Mouse (Mus musculus) ES-E14 (cell line): ENCODE measurements around the gene Galnt14. TPM values are rescaled to one million over a fixed set of nuclear protein-coding genes. Genes with fewer than 3 reads are reported as not detected.

Experiments used
- DNase-seq: peaks from one replicate; pipeline ENCODE4 v3.0.0-alpha.2; 2013; ENCODE audit warnings: low read depth, low spot score
- H3K27ac ChIP-seq: 2 replicates; pipeline ENCODE4 v1.5.1; 2012; ENCODE audit warnings: low read depth, mild to moderate bottlenecking, low read length, moderate library complexity, mixed read lengths; ENCODE audit not compliant: poor library complexity, insufficient read depth, severe bottlenecking
- H3K36me3 ChIP-seq: 2 replicates; pipeline ENCODE4 v1.6.1; 2012; ENCODE audit warnings: mild to moderate bottlenecking, low read length, moderate library complexity, mixed read lengths; ENCODE audit not compliant: control insufficient read depth, poor library complexity, insufficient read depth, severe bottlenecking
- H3K4me1 ChIP-seq, 2 experiments: fragments of 150-350 bp in 1 of 2; sonication (generic) in 1 of 2; 2 replicates each; pipeline ENCODE4 v1.6.1; 2012; ENCODE audit warnings: low read length in 2 of 2, mild to moderate bottlenecking in 1 of 2, mixed read lengths in 1 of 2; ENCODE audit not compliant: control insufficient read depth in 2 of 2, insufficient read depth in 2 of 2, poor library complexity in 1 of 2
- H3K4me3 ChIP-seq, 2 experiments: fragments of 150-350 bp in 1 of 2; sonication (generic) in 1 of 2; 2 replicates each; pipeline ENCODE4 v1.5.1; 2012; ENCODE audit warnings: low read length in 2 of 2, low read depth in 1 of 2, mild to moderate bottlenecking in 1 of 2, mixed read lengths in 1 of 2; ENCODE audit not compliant: insufficient read depth in 1 of 2, poor library complexity in 1 of 2, severe bottlenecking in 1 of 2
- H3K9ac ChIP-seq: 2 replicates; pipeline ENCODE4 v1.6.1; 2012; ENCODE audit warnings: low read depth, mild to moderate bottlenecking, low read length, mixed read lengths; ENCODE audit not compliant: poor library complexity, insufficient read depth, severe bottlenecking
- H3K9me3 ChIP-seq: fragments of 150-350 bp; sonication (generic); 2 replicates; pipeline ENCODE4 v1.6.1; 2012; ENCODE audit warnings: low read depth, mild to moderate bottlenecking, low read length; ENCODE audit not compliant: control insufficient read depth, insufficient read depth
- CHD2 ChIP-seq: IDR thresholded peaks from 2 replicates; pipeline ENCODE4 v1.6.1; 2014; ENCODE audit warnings: mild to moderate bottlenecking, low read depth, low read length, inconsistent platforms
- HCFC1 ChIP-seq: IDR thresholded peaks from 2 replicates; pipeline ENCODE4 v1.6.1; 2012; ENCODE audit warnings: low read length, inconsistent platforms, borderline replicate concordance; ENCODE audit not compliant: insufficient read depth
- MAFK ChIP-seq: IDR thresholded peaks from 2 replicates; pipeline ENCODE4 v1.6.1; 2014; ENCODE audit warnings: mild to moderate bottlenecking, low read depth, low read length, inconsistent platforms; ENCODE audit not compliant: insufficient read depth
- ZC3H11A ChIP-seq: IDR thresholded peaks from 2 replicates; pipeline ENCODE4 v1.6.1; 2012; ENCODE audit warnings: low read depth, mild to moderate bottlenecking, inconsistent platforms, low read length, borderline replicate concordance
- ZNF384 ChIP-seq: IDR thresholded peaks from 2 replicates; pipeline ENCODE4 v1.6.1; 2012; ENCODE audit warnings: low read depth, low read length, inconsistent platforms
- in situ Hi-C, 2 experiments: fragments of 600-800 bp; cut with MboI; formaldehyde crosslinking; loops; one replicate each; pipeline ENCODE4 v1.15.1; 2025; ENCODE audit warnings: low sequenced_read_pairs in 2 of 2, inconsistent platforms in 1 of 2; ENCODE audit not compliant: unreplicated experiment in 2 of 2
- total RNA-seq: library from RNA; depleted of rRNA; stranded (reverse); fragments of 300-350 nt; gene quantifications from 2 replicates; pipeline ENCODE4 v1.2.3, GENCODE M21; 2012

Galnt14 gene
- total RNA-seq, 1 experiment = 4.6 TPM

DNA sequence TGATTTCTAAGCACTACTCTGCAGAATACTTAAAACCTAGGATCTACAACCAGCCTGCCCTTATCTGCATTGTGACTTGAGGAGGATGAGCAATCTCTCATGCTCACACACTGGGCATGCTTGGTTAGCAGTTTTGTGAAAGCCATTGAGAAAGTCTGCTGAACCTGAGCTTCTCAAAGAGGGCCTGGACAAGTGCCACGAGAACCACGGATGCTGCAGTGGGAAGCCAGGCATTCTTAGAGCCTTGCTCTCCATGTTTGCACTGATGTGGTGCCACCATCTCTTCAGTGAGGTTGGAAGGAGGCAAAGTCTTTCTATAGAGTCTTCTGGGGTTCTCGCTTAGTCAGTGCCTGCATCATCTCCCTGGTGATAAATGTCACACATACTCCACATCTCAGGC, 194.7 kb downstream of the Galnt14 start:
- Histone ChIP-seq H3K27ac (no peak overlapping the region), H3K9me3 (no peaks in the 10 kb centered on the region), H3K4me3 (no peak overlapping the region), H3K4me1 (0 out of 4 replicates have a peak, but pooled peaks cover 0 to 2% of the 10 kb centered on the region in 2 experiments), H3K36me3 (no peaks in the 10 kb centered on the region), H3K9ac (no peak overlapping the region)
- in situ Hi-C loops = no loop called here
- no peak for DNase-seq
- no peak for TF ChIP-seq ZC3H11A

DNA sequence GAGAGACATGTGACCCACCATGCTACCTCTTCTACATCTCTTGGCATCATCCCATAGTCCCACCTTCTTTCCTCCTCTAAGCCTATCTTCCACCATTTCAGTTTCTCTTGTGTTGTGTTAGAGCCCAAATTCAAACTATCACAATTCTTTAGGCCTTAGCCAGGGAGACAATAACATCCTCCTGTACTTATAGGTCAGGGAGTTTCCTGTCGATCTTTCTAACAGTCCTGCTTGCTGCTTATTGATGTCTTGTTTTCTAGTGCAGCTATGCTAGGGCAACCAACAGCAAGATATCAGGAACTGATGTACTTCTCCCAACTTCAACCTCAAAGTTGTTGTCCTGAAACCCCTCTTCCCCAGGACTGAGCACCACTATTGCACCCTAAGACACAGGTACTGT, 195.4 kb downstream of the Galnt14 start:
- no peak for DNase-seq
- in situ Hi-C loops = no loop called here
- Histone ChIP-seq H3K9me3 (no peaks in the 10 kb centered on the region), H3K27ac (no peak overlapping the region), H3K36me3 (no peaks in the 10 kb centered on the region), H3K9ac (no peak overlapping the region), H3K4me1 (0 out of 4 replicates have a peak, but pooled peaks cover 0 to 2% of the 10 kb centered on the region in 2 experiments), H3K4me3 (no peak overlapping the region)
- TF ChIP-seq HCFC1 (no peak), MAFK (no peak), ZNF384 (no peak), CHD2 (no peak), ZC3H11A (no peak)

- no peaks in the 10 kb centered on the region for H3K9me3 ChIP-seq
- 0 out of 4 replicates have a peak, but pooled peaks cover 0 to 2% of the 10 kb centered on the region in 2 experiments for H3K4me1 ChIP-seq
- no peak overlapping the region for H3K27ac ChIP-seq
- no peak for DNase-seq
- H3K9ac ChIP-seq = no peak overlapping the region
- no peak overlapping the region for H3K4me3 ChIP-seq
- no peaks in the 10 kb centered on the region for H3K36me3 ChIP-seq
- in situ Hi-C loops = no loop called here
- TF ChIP-seq CHD2 (no peak), ZNF384 (no peak), MAFK (no peak), ZC3H11A (no peak), HCFC1 (no peak)
Measured at GRCm38 (mm10) chr17:73514258-73514657, 196.0 kb downstream of the Galnt14 start.

DNA sequence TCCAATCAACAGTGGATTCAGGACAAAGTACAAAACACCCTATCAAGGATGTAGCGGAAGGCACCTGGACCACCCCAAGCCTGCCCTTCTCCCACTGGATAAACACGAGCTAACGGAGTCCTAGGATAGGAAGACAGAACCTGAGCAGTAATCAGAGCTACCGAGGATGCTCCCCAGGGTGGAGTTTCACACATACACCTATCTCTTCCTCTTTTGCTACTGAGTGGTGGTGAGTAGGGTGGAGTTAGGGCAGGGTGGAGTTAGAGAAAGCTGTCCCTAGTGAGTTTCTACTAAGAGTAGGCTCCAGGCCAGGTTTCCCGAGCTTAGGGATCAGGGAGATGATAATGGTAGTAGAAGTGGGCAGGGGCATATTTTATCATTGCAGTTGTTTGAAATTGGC, 197.4 kb downstream of the Galnt14 start:
- TF ChIP-seq ZC3H11A (no peak), MAFK (no peak), CHD2 (no peak), HCFC1 (no peak), ZNF384 (no peak)
- no peak overlapping the region for H3K4me3 ChIP-seq
- no peaks in the 10 kb centered on the region for H3K36me3 ChIP-seq
- no peak overlapping the region for H3K27ac ChIP-seq
- no peak for DNase-seq
- in situ Hi-C loops = no loop called here
- H3K9ac ChIP-seq = no peak overlapping the region
- H3K9me3 ChIP-seq = no peaks in the 10 kb centered on the region
- H3K4me1 ChIP-seq = no peaks in the 10 kb centered on the region

GRCm38 (mm10) chr17:73507804-73508535, 202.3 kb downstream of the Galnt14 start:
- DNase-seq = no peak
- Histone ChIP-seq H3K4me3 (no peak overlapping the region), H3K4me1 (no peaks in the 10 kb centered on the region), H3K27ac (no peak overlapping the region), H3K36me3 (no peaks in the 10 kb centered on the region), H3K9ac (no peak overlapping the region), H3K9me3 (no peaks in the 10 kb centered on the region)
- in situ Hi-C loops = no loop called here
- no peak for TF ChIP-seq ZNF384
- TF ChIP-seq CHD2 = no peak
- TF ChIP-seq HCFC1 = no peak
- no peak for TF ChIP-seq ZC3H11A
- no peak for TF ChIP-seq MAFK
